Mouse (Mus musculus) lung, postnatal 0 days (tissue): ENCODE data around the gene Wdr90. TPM values are rescaled to one million over a fixed set of nuclear protein-coding genes. Genes with fewer than 3 reads are reported as not detected.

ENCODE experiments used
- ATAC-seq: fragments of 200-750 bp; cut with Nextera tagmentation; 2 replicates; pipeline ENCODE4 v1.8.0; 2017; ENCODE audit warnings: moderate library complexity
- DNase-seq: peaks from one replicate; pipeline ENCODE4 v3.0.0-alpha.2; 2016; ENCODE audit warnings: low spot score
- H3K27ac ChIP-seq: fragments of 300-500 bp; sonication (generic); 2 replicates; pipeline ENCODE4 v1.5.1; 2014; ENCODE audit warnings: antibody characterized with exemption, mild to moderate bottlenecking, low read length, mixed read lengths
- H3K27me3 ChIP-seq: fragments of 300-500 bp; sonication (generic); replicated peaks from 2 replicates; pipeline ENCODE4 v1.6.1; 2014; ENCODE audit warnings: low read length, mixed read lengths; ENCODE audit not compliant: insufficient read depth
- H3K36me3 ChIP-seq: fragments of 300-500 bp; sonication (generic); 2 replicates; pipeline ENCODE4 v1.6.1; 2014; ENCODE audit warnings: low read length, mixed read lengths; ENCODE audit not compliant: insufficient read depth
- H3K4me1 ChIP-seq: fragments of 300-500 bp; sonication (generic); 2 replicates; pipeline ENCODE4 v1.6.1; 2014; ENCODE audit warnings: antibody characterized with exemption, low read depth, low read length, mixed read lengths; ENCODE audit not compliant: insufficient read depth
- H3K4me2 ChIP-seq: fragments of 300-500 bp; sonication (generic); replicated peaks from 2 replicates; pipeline ENCODE4 v1.6.1; 2014; ENCODE audit warnings: low read depth, mild to moderate bottlenecking, low read length, moderate library complexity, mixed read lengths
- H3K4me3 ChIP-seq: fragments of 300-500 bp; sonication (generic); 2 replicates; pipeline ENCODE4 v1.5.1; 2014; ENCODE audit warnings: low read depth, low read length
- H3K9ac ChIP-seq: fragments of 300-500 bp; sonication (generic); replicated peaks from 2 replicates; pipeline ENCODE4 v1.6.1; 2014; ENCODE audit warnings: low read depth, mild to moderate bottlenecking
- H3K9me3 ChIP-seq: fragments of 300-500 bp; sonication (generic); 2 replicates; pipeline ENCODE4 v1.6.1; 2016; ENCODE audit warnings: low read length, mixed read lengths
- CTCF ChIP-seq: IDR thresholded peaks from 2 replicates; pipeline ENCODE4 v1.5.1; 2016; ENCODE audit warnings: antibody characterized with exemption, mild to moderate bottlenecking
- EP300 ChIP-seq: IDR thresholded peaks from 2 replicates; pipeline ENCODE4 v1.6.1; 2016; ENCODE audit warnings: antibody characterized with exemption, mild to moderate bottlenecking, control low read depth
- WGBS: fragments of 180-500 bp; shearing (Covaris S2); extraction: QIAGEN DNeasy Blood & Tissue Kit; methylation state at CpG from one replicate; pipeline ENCODE4 v1.1.7; 2014; 5-methylcytosine and 5-hydroxymethylcytosine counted together
- polyA plus RNA-seq: library from polyadenylated mRNA; unstranded; fragments of >200 nt; fragmentation: Nextera tagmentation; extraction: Ambion mirVana; gene quantifications from 2 replicates; pipeline ENCODE4 v1.2.1, GENCODE M21; 2015

The Wdr90 gene
- polyA plus RNA-seq, 1 experiment from 2014 or later = 5.6 TPM

DNA sequence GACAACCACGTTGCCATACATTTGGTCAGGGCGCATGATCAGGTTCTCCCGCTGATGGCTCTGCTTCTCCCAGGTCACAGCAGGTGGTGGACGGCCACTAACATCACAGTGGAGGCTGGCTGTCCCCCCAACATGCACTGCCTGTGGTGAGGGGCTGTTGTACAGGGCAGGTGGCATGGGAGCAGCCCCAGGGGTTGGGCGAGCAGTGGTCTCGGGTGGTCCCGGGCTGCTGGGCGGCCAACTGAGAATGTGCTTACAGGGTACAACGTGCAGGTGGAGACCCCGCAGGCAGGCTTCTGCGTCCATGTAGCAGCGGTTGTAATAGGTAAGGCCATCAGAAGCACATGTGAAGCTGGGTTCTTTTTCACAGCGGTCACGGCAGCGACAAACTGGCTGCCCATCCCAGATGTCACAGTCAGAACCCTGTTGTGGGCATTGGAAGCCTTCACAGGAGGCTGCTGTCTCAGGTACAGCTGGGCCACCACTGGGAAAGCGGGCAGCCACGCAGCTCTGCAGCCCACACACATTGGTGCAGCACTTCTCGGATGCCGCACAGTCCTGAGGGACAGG is 17.4 kb upstream of the Wdr90 start:
- no peak for ATAC-seq
- 93% methylated on average over 19 of the region's 19 CpGs for WGBS

DNA sequence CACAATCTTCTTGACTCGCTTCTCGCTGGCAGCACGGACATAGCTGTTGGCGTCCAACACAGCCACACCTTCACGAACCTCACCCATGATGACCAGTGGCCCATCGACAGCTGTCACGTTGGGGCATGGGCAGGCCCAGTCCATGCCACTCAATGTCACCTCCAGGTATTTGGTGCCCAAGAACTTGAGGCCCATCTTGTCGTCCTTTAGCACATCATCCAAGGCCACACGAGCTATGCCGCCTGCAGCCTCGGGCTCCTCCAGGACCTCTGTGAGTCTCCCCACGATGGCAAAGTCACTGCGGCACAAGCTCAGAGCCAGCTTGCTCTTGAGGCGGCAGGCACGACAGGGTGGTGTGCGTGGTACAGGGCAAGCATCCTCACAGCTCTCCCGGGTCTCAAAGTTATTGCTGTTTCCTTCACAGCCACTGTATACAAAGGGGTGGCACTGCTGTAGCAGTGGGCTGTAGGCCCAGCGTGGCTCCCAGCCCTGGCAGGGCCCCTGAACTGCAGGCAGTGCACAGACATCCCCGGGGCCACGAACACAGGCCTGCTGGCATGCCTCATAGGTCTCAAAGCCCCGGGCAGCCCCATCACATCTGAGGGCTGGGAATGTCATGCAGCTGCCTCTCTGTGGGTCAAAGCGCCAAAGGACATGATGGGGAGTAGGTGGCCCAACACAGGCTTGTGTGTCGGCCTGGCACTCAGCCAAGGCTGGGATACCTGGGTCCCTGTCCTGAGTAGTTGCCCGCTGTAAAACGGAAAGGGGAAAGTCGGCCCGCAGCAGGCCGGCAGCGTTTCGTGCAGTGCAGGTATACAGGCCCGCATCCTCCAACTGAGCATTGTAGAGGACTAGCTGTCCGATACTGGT is 16.7 kb upstream of the Wdr90 start:
- ATAC-seq (no peak), DNase-seq (no peak)
- Histone ChIP-seq H3K9ac (no peak overlapping the region), H3K4me1 (peaks cover 6% of the 10 kb centered on the region; the same call in 1 of the 2 replicates), H3K27me3 (no peaks in the 10 kb centered on the region), H3K9me3 (no peaks in the 10 kb centered on the region), H3K4me2 (no peak overlapping the region), H3K4me3 (no peak overlapping the region), H3K27ac (no peak overlapping the region), H3K36me3 (no peaks in the 10 kb centered on the region; the same call in 1 of the 2 replicates)
- TF ChIP-seq EP300 (no peak), CTCF (no peak)
- 90% methylated on average over 32 of the region's 32 CpGs for WGBS

More for the DNA sequence above, 17.4 kb upstream of the Wdr90 start:
- Histone ChIP-seq H3K9me3 (no peaks in the 10 kb centered on the region), H3K36me3 (peaks cover 6% of the 10 kb centered on the region; the same call in 1 of the 2 replicates), H3K4me1 (peaks cover 6% of the 10 kb centered on the region; the same call in 1 of the 2 replicates), H3K4me3 (no peak overlapping the region), H3K4me2 (no peak overlapping the region), H3K27ac (no peak overlapping the region), H3K27me3 (no peaks in the 10 kb centered on the region), H3K9ac (no peak overlapping the region)
- no peak for TF ChIP-seq EP300
- no peak for TF ChIP-seq CTCF
- DNase-seq = no peak

DNA sequence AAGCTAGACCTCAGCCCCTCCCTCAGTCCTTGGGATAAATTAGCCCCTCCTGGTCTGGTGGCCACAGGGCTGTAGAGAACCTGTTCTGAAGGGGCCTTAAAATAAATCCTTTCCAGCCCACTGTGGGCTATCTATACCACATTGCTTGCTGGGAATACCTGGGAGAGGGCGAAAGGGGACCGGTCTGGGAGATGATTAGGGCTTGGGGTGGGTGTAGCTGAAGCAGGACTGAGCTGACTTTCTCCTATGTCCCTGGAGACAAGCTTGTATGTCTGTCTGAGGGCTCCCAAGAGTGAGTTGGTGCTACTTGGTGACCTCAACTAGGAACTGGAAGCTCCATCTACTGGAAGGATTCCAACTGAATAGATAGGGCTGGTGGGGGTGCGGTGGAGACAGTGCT is 15.7 kb upstream of the Wdr90 start:
- no peak for ATAC-seq
- DNase-seq = no peak
- Histone ChIP-seq H3K36me3 (no peaks in the 10 kb centered on the region), H3K9me3 (no peaks in the 10 kb centered on the region), H3K4me3 (no peak overlapping the region), H3K9ac (no peak overlapping the region), H3K27me3 (no peaks in the 10 kb centered on the region), H3K27ac (no peak overlapping the region), H3K4me2 (no peak overlapping the region), H3K4me1 (peaks cover 6% of the 10 kb centered on the region; the same call in 1 of the 2 replicates)
- no peak for TF ChIP-seq CTCF
- TF ChIP-seq EP300 = no peak
- WGBS = 93% methylated on average over 3 of the region's 3 CpGs

DNA sequence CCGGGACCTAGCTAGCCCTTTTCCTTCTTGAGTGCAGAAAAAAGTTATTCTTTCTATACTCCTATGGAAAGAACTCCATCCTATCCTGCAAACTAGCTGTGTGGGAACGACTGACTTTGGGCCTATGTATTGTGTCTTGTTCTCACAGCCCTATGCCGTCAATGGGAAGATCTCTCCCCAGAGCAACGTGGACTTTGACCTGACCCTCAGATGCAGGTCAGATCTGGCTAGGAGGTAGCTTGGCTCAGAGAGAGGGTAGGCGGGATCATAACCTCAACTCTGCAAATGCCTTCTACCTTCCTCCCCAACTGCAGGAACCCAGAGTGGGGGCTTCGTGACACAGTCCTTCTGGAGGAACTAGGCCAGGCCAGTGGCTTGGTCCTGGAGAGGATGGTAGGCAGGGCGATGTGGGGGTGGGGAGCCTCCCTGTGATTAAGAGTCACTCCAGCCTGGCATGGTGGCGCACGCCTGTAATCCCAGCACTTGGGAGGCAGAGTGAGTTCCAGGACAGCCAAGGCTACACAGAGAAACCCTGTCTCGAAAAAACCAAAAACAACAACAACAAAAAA is 15.1 kb upstream of the Wdr90 start:
- no peak for ATAC-seq
- TF ChIP-seq CTCF = no peak
- no peak overlapping the region for H3K4me3 ChIP-seq
- peak overlapping the region; percentile 81 for H3K4me2 ChIP-seq
- H3K27ac ChIP-seq = no peak overlapping the region
- H3K27me3 ChIP-seq = no peaks in the 10 kb centered on the region
- no peaks in the 10 kb centered on the region for H3K36me3 ChIP-seq
- DNase-seq = no peak
- peak overlapping the region; percentile 48; the same call in 1 of the 2 replicates for H3K9ac ChIP-seq
- no peaks in the 10 kb centered on the region for H3K9me3 ChIP-seq
- H3K4me1 ChIP-seq = peaks cover 6% of the 10 kb centered on the region; the same call in 1 of the 2 replicates
- 60% methylated on average over 10 of the region's 10 CpGs for WGBS

DNA sequence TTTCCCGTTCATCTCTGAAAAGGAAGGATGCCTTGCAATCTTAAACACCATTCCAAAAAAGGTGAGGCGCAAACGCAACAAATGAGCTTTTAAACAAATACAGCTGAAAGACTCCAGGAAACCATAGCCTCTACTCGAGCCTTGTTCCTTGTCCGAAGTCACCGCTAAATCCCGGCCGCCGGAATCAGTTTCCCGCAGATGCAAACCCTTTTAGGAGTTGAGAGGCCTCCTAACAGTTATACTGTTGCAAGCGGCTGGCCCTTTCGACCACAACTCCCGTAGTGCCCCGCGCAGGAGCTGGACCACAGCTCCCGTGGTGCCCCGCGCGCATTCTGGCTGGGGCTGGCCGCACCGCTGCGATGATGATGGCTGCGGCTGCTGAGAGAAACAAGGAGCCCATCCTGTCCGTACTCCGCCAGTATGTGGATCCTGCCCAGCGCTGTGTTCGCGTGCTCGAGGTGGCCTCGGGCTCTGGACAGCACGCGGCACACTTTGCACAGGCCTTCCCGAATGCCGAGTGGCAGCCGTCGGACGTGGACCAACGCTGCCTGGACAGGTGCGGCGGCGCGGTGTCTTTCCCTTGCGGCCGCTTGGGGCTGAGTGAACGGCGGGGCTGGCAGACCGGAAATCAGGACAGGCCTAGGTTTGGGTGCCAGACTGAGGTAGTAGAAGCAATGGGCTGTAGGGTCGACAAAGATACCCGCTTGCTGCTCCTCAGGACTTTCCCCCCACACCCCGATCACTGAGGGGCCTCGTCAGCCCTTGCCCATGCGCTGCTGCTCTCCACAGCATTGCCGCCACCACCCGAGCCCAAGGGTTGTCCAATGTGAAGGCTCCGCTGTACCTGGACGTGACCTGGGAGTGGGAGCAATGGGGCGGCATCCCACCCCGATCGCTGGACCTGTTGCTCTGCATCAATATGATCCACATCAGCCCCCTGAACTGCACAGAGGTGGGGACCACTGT is 14.2 kb upstream of the Wdr90 start:
- Histone ChIP-seq H3K27ac (peak overlapping the region; percentile 78), H3K4me2 (peak overlapping the region; percentile 81), H3K9me3 (no peaks in the 10 kb centered on the region), H3K9ac (peak overlapping the region; percentile 48), H3K27me3 (no peaks in the 10 kb centered on the region), H3K36me3 (no peaks in the 10 kb centered on the region), H3K4me3 (peak overlapping the region; percentile 68), H3K4me1 (peaks cover 6% of the 10 kb centered on the region; the same call in 1 of the 2 replicates)
- ATAC-seq = peak; percentile 94
- peak; percentile 93 for DNase-seq
- peak; percentile 23 for TF ChIP-seq CTCF
- TF ChIP-seq EP300 = no peak
- under 1% methylated on average over 59 of the region's 59 CpGs for WGBS
